Mouse (Mus musculus) T-helper 1 cell (primary cell): ENCODE data around the gene 0610009B22Rik.
"Not testable (repeated sequence)": the region's sequence is repeated elsewhere in the genome, so short reads cannot be mapped to it uniquely, and the experiment has no call there.

Experiments
- in situ Hi-C: fragments of 300-600 bp; cut with MboI, MseI; formaldehyde crosslinking; loops from one replicate; pipeline ENCODE4 v1.15.1; 2025; ENCODE audit warnings: high pct_unique_total_duplicates

The 0610009B22Rik gene

DNA sequence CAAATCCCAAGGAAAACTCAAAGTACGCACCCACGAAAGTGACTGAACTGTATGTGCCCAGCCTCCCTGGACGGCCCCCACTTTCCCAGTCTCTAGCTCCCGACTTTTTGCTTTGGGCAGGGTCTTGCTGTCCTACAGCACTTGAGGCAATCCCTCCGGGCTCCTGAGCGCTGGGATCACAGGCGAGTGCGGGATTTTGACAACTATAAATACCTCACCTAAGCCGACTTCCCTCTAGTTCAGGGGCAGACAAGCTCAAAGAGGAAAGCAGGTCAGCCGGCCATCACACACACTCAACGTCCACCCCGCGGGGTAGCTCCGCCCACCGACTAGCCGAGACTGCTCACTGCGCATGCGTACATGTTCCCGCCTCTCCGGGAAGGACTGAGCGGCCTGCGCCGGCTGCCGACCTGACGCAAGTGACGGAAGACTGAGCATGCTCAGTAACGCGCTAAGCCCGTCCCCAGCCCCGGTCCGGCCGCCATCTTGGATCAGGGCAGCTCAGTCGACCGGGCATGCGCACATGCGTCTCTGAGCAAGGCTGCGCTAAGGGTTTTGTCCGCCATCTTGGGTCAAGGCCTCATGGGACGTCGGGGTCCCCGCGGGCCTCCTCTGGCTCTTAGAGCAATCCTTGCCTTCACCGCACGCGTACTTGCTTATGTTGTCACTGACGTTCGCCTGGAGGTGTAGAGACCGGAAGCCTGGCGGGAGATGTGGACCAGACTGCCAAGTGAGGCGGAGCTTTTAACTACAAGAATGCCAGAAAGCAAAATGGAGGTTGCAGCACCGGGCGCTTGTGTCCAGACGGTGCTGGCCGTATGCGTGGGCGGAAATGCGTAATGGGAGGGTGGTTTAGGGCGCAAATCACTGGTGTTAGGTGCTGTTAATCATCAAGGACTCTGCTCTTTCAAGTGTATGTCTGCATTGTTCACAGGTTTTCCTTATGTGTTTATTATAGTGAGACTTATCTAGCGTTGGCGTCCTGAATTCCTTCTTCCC, at the start of gene 0610009B22Rik:
0610009B22Rik (minus strand) TSS at position 545 of the 999 bp plus-strand sequence.
- in situ Hi-C loops: loop anchor here (25.0 kb wide), 1 partner anchor 426 kb away; the partner anchor contains the start of genes BC049762 and Clk4

DNA sequence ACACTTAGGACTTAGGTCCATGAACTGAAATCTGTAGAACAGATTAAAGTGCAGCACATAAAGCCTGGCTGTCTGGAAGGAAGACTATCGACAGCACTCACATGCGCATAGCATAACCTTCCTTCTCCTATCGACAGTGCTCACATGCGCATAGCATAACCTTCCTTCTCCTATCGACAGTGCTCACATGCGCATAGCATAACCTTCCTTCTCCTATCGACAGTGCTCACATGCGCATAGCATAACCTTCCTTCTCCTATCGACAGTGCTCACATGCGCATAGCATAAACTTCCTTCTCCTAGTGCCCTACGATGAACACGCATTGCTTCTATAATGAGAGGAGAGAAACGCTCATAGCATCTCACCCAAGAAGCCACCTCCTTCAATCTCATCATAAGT, 45.5 kb upstream of the 0610009B22Rik start:
- in situ Hi-C loops: not testable (repeated sequence)

DNA sequence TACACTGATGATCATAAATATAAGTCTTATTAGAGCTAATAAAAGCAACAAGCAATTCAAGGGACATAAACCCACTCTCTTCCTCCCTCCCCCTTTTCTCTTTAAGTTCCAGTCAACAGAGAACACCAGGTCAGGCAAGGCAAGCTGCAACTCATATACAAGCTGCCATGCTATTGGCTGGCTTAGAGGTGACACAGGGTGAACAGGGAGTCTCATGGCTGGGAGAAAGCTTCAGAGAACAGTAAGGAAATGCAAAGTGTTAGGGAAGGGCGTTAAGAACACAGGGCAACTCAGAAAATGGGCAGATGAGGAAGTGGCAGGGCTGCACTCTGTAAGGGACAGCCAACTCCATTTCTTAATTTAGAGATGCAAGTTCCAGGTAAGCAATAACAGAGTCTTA, 44.2 kb upstream of the 0610009B22Rik start:
- in situ Hi-C loops: no loop called here

DNA sequence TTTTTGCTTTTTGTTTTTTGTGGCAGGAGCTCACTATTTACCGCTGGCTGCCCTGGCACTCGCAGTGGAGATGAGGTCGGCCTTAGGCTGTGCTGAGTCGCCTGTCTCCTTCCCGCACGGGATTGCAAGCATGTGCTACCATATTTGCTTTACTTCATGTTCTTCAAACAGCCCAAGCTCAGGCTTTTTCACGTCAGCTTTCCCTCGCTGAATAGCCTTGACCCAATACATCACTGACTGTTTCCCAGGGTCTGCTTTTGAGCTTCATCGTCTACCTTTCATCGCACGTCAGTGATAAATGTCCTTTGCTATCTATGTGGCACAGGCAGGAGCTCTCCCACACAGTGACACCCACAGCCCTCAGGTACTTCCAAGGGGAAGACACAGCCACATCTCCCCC, 32.4 kb upstream of the 0610009B22Rik start:
- in situ Hi-C loops: no loop called here

DNA sequence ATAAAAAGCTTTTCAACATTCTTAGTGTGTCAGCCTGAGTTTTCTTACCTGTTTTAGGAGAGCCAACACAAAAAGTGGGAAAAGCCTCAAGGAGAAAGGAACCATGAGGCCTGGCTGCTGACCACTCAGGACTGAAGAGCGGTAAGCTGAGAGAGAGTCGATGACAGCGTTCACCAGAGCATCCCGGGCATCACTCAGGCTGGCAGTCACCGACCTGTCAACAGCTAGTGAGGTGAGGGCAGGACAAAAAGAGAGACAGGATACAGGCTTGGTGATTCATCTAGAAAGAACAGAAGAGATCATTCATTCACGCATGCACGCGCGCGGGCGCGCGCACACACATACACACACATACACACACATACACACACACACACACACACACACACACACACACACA, 18.4 kb upstream of the 0610009B22Rik start:
- in situ Hi-C loops: no loop called here

DNA sequence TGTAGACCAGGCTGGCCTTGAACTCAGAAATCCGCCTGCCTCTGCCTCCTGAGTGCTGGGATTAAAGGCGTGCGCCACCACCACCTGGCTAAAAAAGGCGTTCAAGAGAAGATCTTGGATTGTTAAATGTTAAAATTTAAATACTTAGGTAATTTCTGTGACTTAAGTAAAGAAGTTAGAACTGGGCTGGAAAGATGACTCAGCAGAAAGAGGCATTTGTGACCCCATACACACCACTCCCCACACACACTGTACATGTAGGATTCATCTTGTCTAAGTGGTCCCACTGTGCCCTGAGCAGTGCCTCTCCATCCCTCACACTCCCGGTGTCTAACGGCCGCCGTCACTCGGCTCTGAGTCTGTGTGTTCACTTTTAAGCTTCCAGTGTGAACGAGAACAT, 17.8 kb upstream of the 0610009B22Rik start:
- in situ Hi-C loops: no loop called here

DNA sequence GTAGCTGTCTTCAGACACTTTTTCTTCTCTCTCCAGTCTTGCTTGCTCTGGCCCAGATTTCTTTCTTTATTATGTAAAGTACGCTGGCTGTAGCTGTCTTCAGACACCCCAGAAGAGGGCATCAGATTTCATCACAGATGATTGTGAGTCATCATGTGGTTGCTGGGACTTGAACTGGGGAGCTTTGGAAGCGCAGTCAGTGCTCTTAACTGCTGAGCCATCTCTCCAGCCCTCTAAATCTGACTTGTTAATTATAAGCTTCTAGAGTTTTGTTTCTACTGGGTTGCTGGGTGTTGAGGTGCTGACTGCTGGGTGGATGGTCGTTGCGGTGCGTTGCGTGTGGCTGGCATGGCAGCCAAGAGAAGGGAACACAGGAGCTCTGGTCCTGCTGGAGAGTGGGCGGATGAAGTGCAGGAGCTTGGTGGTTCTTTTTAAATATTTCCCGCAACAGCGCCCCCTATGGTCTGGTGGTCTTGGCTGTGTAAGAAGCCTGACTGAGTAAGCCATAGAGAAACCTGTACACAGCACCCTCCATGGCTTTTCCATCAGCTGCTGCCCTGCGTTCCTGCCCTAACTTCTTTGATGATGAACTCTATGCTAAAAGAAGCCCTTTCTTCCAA, 14.8 kb upstream of the 0610009B22Rik start:
- in situ Hi-C loops: no loop called here

DNA sequence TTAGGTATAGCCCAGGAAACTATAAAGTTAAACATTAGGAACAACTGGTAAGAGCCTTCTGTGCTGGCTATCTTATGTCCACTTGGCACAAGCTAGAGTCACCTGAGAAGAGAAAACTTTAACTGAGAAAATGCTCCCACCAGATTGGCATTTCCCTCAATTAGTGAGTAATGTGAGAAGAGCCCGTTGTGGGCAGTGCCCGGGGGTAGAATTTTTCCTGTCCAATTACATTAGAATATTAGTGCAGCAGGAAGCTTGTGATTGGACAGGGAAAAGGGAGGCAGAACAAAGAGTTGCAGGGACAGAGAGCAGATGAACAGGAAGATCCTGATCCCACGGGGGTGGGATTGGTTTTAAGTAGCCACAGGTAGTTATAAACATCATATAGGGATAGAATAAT, 14.2 kb upstream of the 0610009B22Rik start:
- in situ Hi-C loops: no loop called here

DNA sequence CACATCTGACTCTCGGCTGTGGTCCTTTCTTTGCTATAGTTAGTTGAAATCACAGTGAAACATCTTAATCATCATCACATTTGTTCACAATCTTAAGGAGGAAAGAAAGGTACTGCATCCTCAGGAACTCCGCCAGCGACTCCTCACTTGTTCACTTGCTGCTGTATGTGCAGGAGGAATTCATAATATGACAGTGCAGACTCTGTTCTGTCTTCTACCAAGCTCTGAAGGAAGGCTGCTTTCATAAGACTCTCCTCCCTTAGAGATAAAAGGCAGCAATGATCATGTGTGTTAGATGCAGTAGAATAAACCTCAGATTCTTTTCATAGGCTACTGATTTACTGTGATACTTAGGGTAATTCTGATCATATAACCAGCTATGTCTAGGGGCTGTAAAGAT, 6.3 kb upstream of the 0610009B22Rik start:
- in situ Hi-C loops: loop anchor here (10.0 to 25.0 kb wide), 2 partner anchors 290 to 433 kb away; partner anchors contain the start of genes BC049762 and Clk4

DNA sequence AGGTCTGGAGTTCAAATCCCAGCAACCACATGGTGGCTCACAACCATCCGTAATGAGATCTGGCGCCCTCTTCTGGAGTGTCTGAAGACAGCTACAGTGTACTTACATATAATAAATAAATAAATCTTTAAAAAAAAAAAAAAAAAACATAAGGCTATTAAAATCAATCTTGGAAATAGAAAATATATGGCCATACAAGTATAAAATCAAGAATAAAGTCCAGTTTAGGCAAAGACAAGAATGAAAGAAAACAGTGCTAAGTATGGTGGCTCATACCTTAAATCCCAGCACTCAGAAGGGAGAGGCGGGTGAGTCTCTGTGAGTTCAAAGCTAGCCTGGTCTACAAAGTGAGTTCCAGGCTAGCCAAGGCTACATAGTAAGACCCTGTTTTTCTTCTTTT, 1.9 kb upstream of the 0610009B22Rik start:
- in situ Hi-C loops: loop anchor here (10.0 to 25.0 kb wide), 2 partner anchors 294 to 428 kb away; partner anchors contain the start of genes BC049762 and Clk4

DNA sequence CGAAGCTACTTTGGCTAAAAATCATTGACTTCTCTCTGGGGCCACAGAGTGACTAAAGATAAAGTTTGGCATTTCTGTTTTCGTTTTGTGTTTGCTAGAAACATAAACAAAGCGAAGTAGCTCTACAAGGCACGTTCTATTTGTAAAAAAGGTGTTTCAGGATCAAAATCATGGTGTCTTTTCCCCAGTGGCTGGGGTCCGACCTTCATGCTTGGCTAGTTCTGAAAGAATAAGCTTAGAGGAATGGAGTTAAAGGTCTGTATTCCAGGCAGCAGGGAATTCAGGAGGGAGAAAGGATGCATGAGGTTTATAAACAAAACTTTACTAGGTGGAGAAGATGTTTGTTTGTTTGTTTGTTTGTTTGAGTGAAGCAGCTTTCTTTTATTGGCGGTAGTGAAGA, 669 bp upstream of the 0610009B22Rik start:
- in situ Hi-C loops: loop anchor here (25.0 kb wide), 1 partner anchor 427 kb away; the partner anchor contains the start of genes BC049762 and Clk4

DNA sequence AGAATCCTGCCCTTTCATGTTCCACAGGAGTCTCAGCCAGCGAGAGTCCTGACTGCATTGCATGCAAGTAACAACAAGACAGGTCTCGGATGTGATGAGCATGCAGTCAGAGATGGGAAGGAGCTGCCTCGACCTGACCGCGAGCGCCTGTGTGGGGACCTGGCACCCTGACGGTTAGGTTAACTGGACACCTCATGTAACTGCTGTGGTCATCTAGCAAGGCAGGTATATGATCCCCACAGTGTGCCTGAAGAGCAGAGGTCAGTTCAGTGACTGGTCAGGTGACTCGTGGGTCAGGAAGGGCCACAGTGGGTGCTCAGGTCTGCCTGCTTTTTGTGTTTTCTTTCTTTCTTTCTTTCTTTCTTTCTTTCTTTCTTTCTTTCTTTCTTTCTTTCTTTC, 6.7 kb downstream of the 0610009B22Rik start:
- in situ Hi-C loops: loop anchor here (5.0 to 25.0 kb wide), 3 partner anchors 40 to 420 kb away; partner anchors contain the start of genes BC049762, Clk4 and Nhp2

DNA sequence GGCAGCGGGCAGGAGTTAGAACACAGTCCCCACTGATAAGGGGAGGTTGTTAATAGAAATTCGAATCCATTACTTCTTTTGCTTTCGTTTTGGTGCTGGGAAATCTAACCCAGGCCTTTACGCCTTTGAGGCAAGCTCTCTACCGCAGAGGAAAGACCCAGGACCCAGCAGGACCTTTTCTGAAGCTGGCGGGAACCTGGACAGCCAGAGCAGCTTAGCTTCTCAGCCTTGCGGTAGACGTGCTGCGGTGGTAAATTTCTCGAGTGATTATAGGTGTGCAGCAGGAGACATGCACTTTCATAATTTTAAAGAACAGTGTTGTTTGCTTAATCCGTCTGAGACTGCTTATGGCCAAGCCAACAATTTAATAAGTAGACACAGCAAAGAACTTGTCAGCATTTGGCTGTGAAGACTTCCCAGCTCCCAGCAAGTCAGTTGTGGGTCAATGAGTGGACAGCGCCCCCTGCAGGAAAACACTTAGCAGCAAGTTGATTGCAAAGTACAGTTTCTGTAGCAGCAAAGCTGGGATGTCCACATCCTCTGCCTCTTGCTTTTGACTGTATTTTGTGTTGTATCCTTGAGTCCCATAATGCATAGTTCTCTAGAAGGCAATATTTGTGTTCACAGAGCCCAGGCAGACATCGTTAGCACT, 7.2 kb downstream of the 0610009B22Rik start:
- in situ Hi-C loops: loop anchor here (5.0 to 25.0 kb wide), 3 partner anchors 39 to 419 kb away; partner anchors contain the start of genes BC049762, Clk4 and Nhp2

DNA sequence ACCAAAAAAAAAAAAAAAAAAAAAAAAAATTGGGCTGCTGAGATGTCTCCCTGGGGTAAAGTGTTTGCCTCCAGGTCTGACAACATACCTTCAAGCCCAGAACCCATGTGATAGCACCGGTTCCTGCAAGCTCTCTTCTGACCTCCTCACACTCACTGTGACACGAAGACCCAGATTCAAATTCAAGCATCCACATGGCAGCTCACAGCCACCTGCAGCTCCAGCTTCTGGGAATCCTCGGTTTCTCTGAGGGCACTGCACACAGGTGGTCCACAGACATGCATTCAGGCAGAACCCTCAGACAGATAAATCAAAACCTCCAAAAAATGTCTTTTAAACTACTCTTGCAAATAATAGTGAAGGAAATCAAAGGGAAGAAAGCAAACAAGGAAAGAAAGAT, 9.2 kb downstream of the 0610009B22Rik start:
- in situ Hi-C loops: loop anchor here (25.0 kb wide), 1 partner anchor 417 kb away; the partner anchor contains the start of genes BC049762 and Clk4

DNA sequence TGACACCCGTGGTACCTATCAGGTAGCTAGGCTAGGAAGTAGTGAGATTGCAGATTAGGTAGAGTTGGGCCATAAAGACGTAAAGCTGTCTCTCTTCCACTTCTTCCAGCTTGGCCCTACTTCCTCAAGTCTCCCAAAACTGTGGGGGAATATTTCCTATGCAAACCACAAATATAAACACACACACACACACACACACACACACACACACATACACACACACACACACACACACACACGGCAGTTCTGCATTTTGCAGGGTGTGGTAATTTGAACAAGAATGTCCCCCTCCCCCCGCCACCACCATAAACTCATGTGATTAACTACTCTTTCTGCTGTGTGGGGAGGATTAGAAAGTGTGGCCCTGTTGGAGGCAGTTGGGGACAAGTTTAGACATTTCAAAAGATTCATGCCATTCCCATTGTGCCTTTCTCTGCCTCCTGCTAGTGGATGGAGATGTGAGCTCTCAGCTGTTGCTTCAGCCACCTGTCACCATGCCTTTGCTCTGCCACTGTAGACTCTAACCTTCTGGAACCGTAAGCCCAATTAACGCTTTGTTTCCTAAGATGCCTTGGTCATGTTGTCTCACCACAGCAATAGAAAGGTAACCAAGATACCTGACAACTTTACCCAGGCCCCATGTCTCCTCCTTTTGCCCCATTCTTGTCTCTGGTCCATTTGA, 10.8 kb downstream of the 0610009B22Rik start:
- in situ Hi-C loops: loop anchor here (25.0 kb wide), 1 partner anchor 416 kb away; the partner anchor contains the start of genes BC049762 and Clk4

DNA sequence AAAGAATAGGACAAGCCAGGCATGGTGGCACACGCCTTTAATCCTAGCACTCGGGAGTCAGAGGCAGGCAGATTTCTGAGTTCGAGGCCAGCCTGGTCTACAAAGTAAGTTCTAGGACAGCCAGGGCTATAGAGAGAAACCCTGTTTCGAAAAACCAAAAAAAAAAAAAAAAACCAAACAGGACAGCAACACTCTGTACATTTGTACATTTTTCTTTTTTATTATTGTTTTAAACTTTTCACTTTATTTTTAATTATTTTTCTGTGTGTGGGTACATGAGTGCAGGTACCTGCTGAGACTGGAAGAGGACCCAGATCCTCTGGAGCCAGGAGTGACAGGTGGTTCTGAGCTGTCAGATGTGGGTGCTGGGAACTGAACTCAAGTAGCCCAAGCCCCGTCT, 13.3 kb downstream of the 0610009B22Rik start:
- in situ Hi-C loops: loop anchor here (25.0 kb wide), 1 partner anchor 413 kb away; the partner anchor contains the start of genes BC049762 and Clk4

DNA sequence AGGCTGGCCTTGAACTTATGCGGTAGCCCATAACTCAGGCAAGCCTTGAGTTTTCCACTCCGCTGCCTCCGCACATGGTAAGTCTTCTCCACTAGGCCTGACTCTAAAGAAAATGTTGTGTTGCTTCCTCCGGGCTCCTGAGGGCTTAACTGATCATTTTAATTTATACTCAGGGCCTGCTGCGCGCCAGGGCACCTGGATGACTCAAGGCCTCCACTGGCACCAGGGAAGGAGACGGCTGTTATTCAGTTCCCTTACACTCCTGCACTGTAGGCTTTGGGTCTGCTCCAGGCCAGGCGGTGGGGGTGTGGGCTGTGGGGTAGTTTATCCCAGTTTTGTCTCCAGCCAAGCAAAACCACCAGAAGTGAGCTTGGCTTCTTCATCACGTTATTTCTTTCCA, 15.4 kb downstream of the 0610009B22Rik start:
- in situ Hi-C loops: no loop called here

DNA sequence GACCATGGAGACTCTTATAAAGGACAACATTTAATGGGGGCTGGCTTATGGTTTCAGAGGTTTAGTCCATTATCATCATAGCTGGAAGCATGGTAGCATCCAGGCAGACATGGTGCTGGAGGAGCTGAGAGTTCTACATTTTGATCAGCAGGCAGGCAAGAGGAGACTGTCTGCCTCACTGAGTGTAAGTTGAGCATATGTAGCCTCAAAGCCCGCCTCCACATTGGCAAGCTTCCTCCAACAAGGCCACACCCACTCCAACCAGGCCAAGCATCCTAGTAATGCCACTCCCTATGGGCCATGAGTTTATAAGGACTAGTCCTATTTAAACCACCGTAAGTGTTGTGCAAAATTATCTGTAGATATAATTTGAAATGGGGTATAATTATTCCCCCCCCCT, 17.3 kb downstream of the 0610009B22Rik start:
- in situ Hi-C loops: no loop called here

DNA sequence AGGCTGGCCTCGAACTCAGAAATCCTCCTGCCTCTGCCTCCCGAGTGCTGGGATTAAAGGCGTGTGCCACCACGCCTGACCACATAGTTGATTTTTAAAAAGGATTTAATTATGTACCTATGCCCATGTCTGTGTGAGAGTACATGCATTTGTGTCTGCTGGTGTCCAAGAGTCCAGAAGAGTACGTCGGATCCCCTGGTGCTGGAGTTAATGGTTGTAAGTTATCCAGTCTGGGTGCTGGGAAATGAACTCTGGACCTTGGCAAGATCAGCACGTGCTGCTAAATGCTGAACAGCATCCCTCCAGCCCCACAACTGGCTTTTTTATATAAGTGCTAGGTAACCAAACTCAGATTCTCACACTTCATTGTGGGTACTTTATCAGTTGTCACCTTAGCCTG, 17.8 kb downstream of the 0610009B22Rik start:
- in situ Hi-C loops: no loop called here

DNA sequence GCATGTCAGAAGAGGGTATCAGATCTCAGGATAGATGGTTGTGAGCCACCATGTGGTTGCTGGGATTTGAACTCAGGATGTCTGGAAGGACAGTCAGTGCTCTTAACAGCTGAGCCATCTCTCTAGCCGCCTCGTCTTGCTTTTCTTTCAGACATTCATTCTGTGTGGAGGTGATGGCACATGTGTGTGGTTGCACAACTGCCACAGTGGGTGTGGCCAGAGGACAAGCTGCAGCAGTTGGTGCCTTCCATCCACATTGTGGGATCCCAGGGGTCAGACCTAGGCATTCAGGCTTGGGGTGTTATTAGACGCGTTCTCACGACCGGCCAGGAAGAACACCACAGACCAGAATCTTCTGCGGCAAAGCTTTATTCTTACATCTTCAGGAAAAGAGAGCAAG, 23.9 kb downstream of the 0610009B22Rik start:
- in situ Hi-C loops: not testable (repeated sequence)

DNA sequence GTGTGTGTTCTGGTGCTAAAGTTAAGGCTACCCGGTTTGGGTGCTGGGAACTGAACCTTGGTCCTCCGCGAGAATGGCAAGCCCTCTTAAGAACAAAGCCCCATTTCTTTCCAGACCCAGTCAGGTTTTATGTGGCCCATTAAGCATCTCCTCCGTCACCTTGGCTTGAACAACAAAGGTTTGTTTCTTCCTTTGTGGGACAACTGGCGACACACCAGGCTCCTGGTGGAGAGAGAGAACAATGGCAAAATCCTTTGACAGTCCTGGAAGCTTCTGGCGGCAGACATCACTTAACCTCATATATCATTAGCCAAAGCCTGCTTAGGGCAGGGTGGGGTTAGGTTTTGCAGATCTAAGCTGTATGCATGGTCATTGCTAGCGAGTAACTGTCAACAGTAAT, 26.0 kb downstream of the 0610009B22Rik start:
- in situ Hi-C loops: no loop called here
